Mouse (Mus musculus): ENCODE measurements around the gene Umodl1. TPM values are rescaled to one million over a fixed set of nuclear protein-coding genes. Genes with fewer than 3 reads are reported as not detected.

The Umodl1 gene
- total and polyA plus RNA-seq, 3 experiments: 1.0 to 4.5 (median 1.6) TPM

DNA sequence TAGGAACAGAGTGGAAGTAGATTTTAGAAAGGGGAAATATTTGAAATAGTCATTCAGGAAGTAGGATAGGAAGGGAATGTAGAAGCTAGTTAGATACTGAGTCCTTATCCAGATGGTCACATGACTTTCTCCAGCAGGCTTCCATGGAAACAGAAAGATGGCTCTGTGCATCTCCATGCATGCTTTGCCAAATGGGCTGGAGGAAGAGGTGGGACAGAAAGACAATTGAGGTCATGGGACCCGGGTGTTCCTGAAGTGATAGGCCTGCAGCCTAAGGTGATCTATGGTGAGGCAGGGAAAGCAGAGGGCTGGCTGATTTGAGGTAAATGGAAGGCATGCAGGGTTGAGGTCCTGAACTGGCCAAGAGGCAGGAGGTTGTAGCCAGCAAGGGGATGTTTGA lies 6.1 kb upstream of the Umodl1 start:
- Histone ChIP-seq H3K27ac (ENCODE audit: insufficient read depth, low read depth) (no peak overlapping the region), H3K9ac (ENCODE audit: insufficient read depth, low read depth) (no peak overlapping the region), H3K27me3 (replicated peaks) (peaks cover 52% of the 10 kb centered on the region), H3K36me3 (replicated peaks in 1 of 2; ENCODE audit: control insufficient read depth in 1 of 2, insufficient read depth in 1 of 2, low read length in 1 of 2) (no peaks in the 10 kb centered on the region), H3K4me1 (ENCODE audit: control insufficient read depth in 1 of 2, insufficient read depth in 2 of 2) (peaks cover 4 to 6% of the 10 kb centered on the region in 2 experiments; a peak in 2 of 4 replicates), H3K9me3 (replicated peaks; ENCODE audit: low read length) (no peaks in the 10 kb centered on the region), H3K4me2 (ENCODE audit: insufficient read depth, low read depth, poor library complexity, severe bottlenecking) (no peak overlapping the region), H3K4me3 (replicated peaks in 1 of 3; ENCODE audit: low read depth in 2 of 3, low read length in 2 of 3, poor library complexity in 1 of 3) (no peak overlapping the region), H3K79me2 (replicated peaks; ENCODE audit: control insufficient read depth, extremely low read depth, insufficient read depth, poor library complexity, severe bottlenecking) (no peaks in the 10 kb centered on the region)
- DNase-seq (ENCODE audit: extremely low read depth): no peak
- TF ChIP-seq CHD1 (IDR thresholded peaks at IDR 0.05; ENCODE audit: low read depth, low read length) (no peak), ZMIZ1 (IDR thresholded peaks at IDR 0.05; ENCODE audit: low read depth, low read length) (no peak), ELF1 (IDR thresholded peaks at IDR 0.05; ENCODE audit: low read depth, low read length) (no peak)
- dilution Hi-C loops (cut with MboI; ENCODE audit: extremely low pct_ligation_motif_present, extremely low pct_unique_long_range_greater_than_20kb, low sequenced_read_pairs) (no loop called here), in situ Hi-C loops (cut with MboI; ENCODE audit: low pct_ligation_motif_present, low pct_unique_long_range_greater_than_20kb, low sequenced_read_pairs) (no loop called here)

DNA sequence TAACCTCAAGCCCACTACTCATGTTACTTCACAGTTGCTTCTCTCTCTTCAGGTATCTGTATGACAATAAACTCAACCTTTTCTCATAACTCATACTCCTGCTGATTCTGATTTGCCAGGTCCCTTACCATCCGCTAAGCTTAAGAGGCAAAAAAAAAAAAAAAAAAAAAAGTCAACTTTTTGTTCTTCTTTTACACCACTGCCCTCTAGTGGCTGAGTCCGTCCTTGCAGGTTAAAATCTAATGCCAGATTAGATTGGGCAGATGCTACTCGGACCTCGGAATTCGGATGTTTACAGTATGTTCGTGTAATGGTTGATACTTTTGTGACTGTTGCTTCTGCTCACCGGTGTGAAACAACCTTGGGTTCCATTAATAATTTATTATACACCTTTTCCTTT lies 3.7 kb upstream of the Umodl1 start:
- H3K4me2 ChIP-seq (ENCODE audit: insufficient read depth, low read depth, poor library complexity, severe bottlenecking): no peak overlapping the region
- 0 out of 4 replicates have a peak, but pooled peaks cover 0 to under 1% of the 10 kb centered on the region in 2 experiments for H3K4me1 ChIP-seq (ENCODE audit: control insufficient read depth in 1 of 2, insufficient read depth in 2 of 2)
- TF ChIP-seq UBTF (IDR thresholded peaks at IDR 0.05; ENCODE audit: low read depth, low read length): no peak
- TF ChIP-seq MYC (IDR thresholded peaks at IDR 0.05; ENCODE audit: low read depth, low read length): no peak
- TF ChIP-seq POLR2A (IDR thresholded peaks at IDR 0.05; ENCODE audit: low read depth, low read length): no peak
- peak; percentile 94 for TF ChIP-seq ZNF384 (IDR thresholded peaks at IDR 0.05; ENCODE audit: low read depth, low read length)
- peak in 1 of 2 experiments; percentile 64; a peak in 2 of 4 replicates for TF ChIP-seq CTCF (conservative IDR thresholded peaks at IDR 0.05 in 1 of 2, IDR thresholded peaks at IDR 0.05 in 1 of 2; ENCODE audit: low read depth in 2 of 2, low read length in 2 of 2)
- TF ChIP-seq SMC3 (IDR thresholded peaks at IDR 0.05; ENCODE audit: low read depth, low read length): peak; percentile 50
- TF ChIP-seq IRF4 (IDR thresholded peaks at IDR 0.05; ENCODE audit: low read depth, low read length): no peak
- TF ChIP-seq NRF1 (IDR thresholded peaks at IDR 0.05; ENCODE audit: low read depth, low read length): no peak
- peak; percentile 54 for TF ChIP-seq RAD21 (IDR thresholded peaks at IDR 0.05; ENCODE audit: low read depth, low read length)
- H3K9me3 ChIP-seq (replicated peaks; ENCODE audit: low read length): no peaks in the 10 kb centered on the region
- no peak overlapping the region for H3K9ac ChIP-seq (ENCODE audit: insufficient read depth, low read depth)
- in situ Hi-C loops (cut with MboI; ENCODE audit: low pct_ligation_motif_present, low pct_unique_long_range_greater_than_20kb, low sequenced_read_pairs): no loop called here
- peaks cover 39% of the 10 kb centered on the region for H3K27me3 ChIP-seq (replicated peaks)
- peak; percentile 58 for DNase-seq (ENCODE audit: extremely low read depth)
- no peak overlapping the region for H3K27ac ChIP-seq (ENCODE audit: insufficient read depth, low read depth)
- no peak overlapping the region for H3K4me3 ChIP-seq (replicated peaks in 1 of 3; ENCODE audit: low read depth in 2 of 3, low read length in 2 of 3, poor library complexity in 1 of 3)
- no peaks in the 10 kb centered on the region for H3K36me3 ChIP-seq (replicated peaks in 1 of 2; ENCODE audit: control insufficient read depth in 1 of 2, insufficient read depth in 1 of 2, low read length in 1 of 2)
- no peaks in the 10 kb centered on the region for H3K79me2 ChIP-seq (replicated peaks; ENCODE audit: control insufficient read depth, extremely low read depth, insufficient read depth, poor library complexity, severe bottlenecking)
- dilution Hi-C loops (cut with MboI; ENCODE audit: extremely low pct_ligation_motif_present, extremely low pct_unique_long_range_greater_than_20kb, low sequenced_read_pairs): no loop called here

DNA sequence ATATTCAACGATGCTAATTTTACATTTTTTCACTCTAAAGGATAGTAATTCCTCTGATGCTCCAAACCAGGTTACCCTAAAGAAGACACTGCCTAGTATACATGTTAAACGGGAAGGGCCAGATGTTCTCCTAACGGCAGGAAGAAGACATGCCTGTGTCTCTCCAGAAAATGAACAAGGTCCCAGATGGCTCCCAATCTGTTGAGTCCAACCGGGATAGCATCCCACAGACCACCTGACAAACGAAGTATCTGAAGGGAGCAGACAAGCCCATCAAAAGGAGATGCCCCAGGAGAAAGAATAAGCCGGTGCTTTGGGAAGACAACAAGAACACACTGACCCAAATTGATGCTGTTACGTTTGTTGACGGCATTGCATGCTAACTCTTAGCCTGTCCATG lies 2.8 kb upstream of the Umodl1 start:
- in situ Hi-C loops (cut with MboI; ENCODE audit: low pct_ligation_motif_present, low pct_unique_long_range_greater_than_20kb, low sequenced_read_pairs) (no loop called here), dilution Hi-C loops (cut with MboI; ENCODE audit: extremely low pct_ligation_motif_present, extremely low pct_unique_long_range_greater_than_20kb, low sequenced_read_pairs) (no loop called here)
- no peak for TF ChIP-seq E2F4 (IDR thresholded peaks at IDR 0.05; ENCODE audit: insufficient replicate concordance, low read depth, low read length)
- TF ChIP-seq CHD2 (IDR thresholded peaks at IDR 0.05; ENCODE audit: low read length): no peak
- no peak for TF ChIP-seq RCOR1 (conservative IDR thresholded peaks at IDR 0.05; ENCODE audit: low read depth, low read length)
- no peak for TF ChIP-seq USF2 (conservative IDR thresholded peaks at IDR 0.05; ENCODE audit: low read depth, low read length)

More for the DNA sequence above, 2.8 kb upstream of the Umodl1 start:
- Histone ChIP-seq H3K27ac (ENCODE audit: insufficient read depth, low read depth) (no peak overlapping the region), H3K4me1 (ENCODE audit: control insufficient read depth in 1 of 2, insufficient read depth in 2 of 2) (no peaks in the 10 kb centered on the region; a peak in 1 of 4 replicates), H3K27me3 (replicated peaks) (peaks cover 33% of the 10 kb centered on the region), H3K9me3 (replicated peaks; ENCODE audit: low read length) (no peaks in the 10 kb centered on the region), H3K9ac (ENCODE audit: insufficient read depth, low read depth) (no peak overlapping the region), H3K36me3 (replicated peaks in 1 of 2; ENCODE audit: control insufficient read depth in 1 of 2, insufficient read depth in 1 of 2, low read length in 1 of 2) (no peaks in the 10 kb centered on the region), H3K4me2 (ENCODE audit: insufficient read depth, low read depth, poor library complexity, severe bottlenecking) (no peak overlapping the region), H3K4me3 (replicated peaks in 1 of 3; ENCODE audit: low read depth in 2 of 3, low read length in 2 of 3, poor library complexity in 1 of 3) (no peak overlapping the region), H3K79me2 (replicated peaks; ENCODE audit: control insufficient read depth, extremely low read depth, insufficient read depth, poor library complexity, severe bottlenecking) (no peaks in the 10 kb centered on the region)
- DNase-seq (ENCODE audit: extremely low read depth): no peak

All from CH12.LX (cell line).